Mouse (Mus musculus): ENCODE results near the gene St6galnac5.

The St6galnac5 gene

DNA sequence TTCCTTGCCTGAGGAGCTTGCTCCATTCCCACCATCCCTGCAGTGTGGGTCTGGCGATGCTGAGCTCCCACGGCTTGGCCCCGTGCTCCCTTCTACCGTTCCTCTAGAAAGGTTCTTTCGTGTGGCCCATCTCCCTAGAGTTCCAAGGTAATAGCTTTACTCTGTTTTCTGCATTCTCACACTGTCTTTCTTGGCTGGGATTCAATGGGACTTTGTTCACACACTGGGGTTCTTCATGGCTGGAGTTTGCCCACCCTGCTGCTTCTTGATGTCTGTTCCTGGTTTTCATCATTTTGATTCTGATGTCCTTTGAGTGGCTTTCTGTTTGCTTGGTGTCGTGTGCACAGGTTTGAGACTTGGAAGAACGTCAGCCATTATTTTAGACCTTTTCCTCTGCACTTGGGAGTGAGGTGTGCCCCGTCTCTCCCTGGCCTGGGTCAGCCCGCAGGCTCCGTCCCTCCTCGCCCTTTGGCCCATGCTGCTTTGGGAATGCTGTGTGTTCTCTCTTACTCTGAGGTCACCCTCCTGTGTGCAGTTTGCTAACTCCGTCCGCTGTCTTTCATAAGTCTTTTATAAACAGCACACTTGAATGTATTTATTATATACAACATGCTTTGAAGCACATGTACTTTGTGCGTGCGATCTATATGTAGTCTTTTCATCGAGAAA is 205.0 kb downstream of the St6galnac5 start:
- DNase-seq: no peak

GRCm38 (mm10) chr3:152776363-152776762 is 205.7 kb downstream of the St6galnac5 start:
- no peak for DNase-seq

DNA sequence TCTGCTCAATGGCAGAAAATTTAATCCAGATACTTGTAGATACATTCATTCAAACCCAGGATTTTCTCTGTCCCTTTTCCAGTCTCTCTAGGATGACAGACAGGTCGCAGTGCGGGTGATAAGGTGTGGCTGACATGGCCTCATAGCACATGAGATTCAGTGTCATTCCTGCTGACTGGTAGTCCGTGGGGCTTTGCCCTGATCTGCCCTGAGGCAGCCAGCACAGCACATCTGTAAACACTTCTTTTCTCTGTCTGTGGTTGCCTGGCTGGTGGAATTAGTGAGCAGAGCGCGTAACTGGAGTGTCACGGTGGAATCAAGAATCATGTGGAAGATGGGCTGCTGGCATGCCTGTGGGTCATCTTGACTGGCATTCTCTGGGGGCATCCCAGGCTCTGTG is 212.0 kb downstream of the St6galnac5 start:
- no peak for DNase-seq

DNA sequence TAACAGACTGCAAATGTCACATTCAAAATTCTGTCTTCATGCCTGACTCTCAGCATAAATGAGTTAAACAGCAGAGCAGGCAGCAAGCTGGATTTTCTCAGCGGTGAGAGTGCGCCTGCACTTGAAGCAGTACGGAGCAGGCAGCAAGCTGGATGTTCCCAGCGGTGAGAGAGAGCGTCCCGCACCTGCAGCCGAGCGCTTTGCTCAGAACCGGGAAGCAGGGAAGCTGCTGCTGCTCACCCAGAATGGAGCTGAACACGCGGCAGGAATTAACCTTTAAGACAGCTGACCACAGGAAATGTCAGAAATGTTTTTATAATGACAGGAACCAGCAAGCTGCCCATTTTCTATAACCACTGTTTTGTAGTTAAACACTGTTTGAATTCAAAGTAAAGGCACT is 214.6 kb downstream of the St6galnac5 start:
- DNase-seq: no peak
